Mouse (Mus musculus) CD4-positive, CD25-positive, alpha-beta regulatory T cell, adult 9 weeks (primary cell): ENCODE measurements around the gene Cyb5r4. TPM values are rescaled to one million over a fixed set of nuclear protein-coding genes. Genes with fewer than 3 reads are reported as not detected.

Experiments
- polyA plus RNA-seq: library from polyadenylated mRNA; unstranded; fragments of 100-300 nt; shearing (Covaris generic); gene quantifications from one replicate; pipeline ENCODE4 v1.2.1, GENCODE M21; 2017

Cyb5r4 gene
- polyA plus RNA-seq: 30.3 TPM

DNA sequence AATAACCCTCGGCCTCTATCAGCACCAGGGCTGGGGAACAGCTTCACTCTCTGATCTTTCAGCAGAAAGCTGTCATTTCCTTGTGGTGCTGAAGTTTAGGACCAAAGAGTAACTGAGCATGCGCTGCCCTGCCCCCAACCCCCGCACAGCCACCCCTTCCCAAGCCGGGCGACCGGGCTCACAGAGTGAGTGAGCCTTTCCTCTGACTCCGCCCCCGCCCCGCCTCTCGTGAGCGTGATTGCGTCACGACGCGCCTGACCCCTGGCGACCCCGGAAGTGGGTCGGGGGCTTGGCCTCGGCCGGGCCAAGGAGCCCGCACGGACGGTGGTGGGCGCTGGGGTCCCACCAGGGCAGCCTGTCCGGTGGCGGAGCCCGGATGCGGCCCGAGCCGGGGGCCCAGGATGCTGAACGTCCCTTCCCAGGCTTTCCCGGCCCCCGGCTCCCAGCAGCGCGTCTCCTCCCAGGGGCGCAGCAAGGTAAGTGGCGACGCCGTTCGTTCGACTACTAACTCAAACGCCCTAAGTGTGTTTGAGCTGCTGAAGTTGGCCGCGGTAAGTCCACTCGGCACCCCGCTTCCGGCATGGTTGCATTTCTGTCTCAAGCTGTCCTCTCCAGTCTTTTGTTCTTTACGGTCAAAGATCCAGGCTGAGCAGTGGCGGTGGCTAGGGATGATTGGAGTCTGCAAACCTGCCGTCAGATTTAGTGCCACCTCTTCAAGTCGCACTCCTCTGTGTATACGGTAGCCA is at the start of gene Cyb5r4:
Cyb5r4 (plus strand) TSS at position 237 of the 746 bp plus-strand sequence.

DNA sequence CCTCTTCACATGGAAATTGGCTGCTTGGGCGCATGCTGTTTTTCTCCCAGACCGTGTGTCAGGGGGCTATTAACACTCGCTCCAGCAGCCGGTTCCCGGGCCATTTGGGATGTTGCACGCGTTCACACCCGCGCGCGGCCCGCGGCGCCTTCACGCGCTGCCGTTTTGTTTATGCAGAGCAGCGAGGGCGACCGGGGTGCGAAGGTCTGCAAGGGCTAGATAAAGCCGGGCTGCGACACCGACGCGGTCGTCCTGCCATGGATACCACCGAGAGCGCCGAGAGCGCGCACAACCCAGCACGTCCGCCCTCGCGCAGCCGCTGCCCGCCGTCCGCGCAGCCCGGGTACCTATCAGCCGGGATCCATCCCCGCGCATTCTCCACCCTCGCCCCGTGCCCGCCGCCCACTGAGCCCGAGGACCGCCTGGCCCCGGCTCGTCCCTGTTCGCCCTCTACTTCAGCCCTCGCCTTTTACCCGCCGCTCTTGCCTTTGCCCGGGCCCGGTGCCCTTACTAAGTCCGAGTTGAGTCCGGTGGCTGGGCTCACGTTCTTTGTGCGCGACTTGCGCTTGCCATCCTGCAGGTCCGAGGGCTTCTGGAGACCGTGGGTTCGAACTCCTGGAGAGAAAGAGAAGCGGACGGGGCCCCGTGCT is 6.4 kb upstream of the Cyb5r4 start, which contains the start of gene Ripply2:
Ripply2 (plus strand) TSS at position 250 of the 650 bp plus-strand sequence.

Other genes with a start within 250 kb of the Cyb5r4 start
- not detected for gene Snap91, start 141.4 kb upstream of the Cyb5r4 start, polyA plus RNA-seq
- gene Ripply2, start 6.5 kb upstream of the Cyb5r4 start, polyA plus RNA-seq: not detected
- gene Mrap2, start 122.3 kb downstream of the Cyb5r4 start, polyA plus RNA-seq: not detected
- 12.6 TPM for gene Cep162, start 233.5 kb downstream of the Cyb5r4 start, polyA plus RNA-seq